Mouse (Mus musculus): ENCODE results near the gene Tbcb. TPM values are rescaled to one million over a fixed set of nuclear protein-coding genes. Genes with fewer than 3 reads are reported as not detected.
"Not testable (repeated sequence)": the region's sequence is repeated elsewhere in the genome, so short reads cannot be mapped to it uniquely, and the experiment has no call there.

Tbcb gene
- total and polyA plus RNA-seq, 2 experiments from 2014 or later, result 129 to 473 TPM

DNA sequence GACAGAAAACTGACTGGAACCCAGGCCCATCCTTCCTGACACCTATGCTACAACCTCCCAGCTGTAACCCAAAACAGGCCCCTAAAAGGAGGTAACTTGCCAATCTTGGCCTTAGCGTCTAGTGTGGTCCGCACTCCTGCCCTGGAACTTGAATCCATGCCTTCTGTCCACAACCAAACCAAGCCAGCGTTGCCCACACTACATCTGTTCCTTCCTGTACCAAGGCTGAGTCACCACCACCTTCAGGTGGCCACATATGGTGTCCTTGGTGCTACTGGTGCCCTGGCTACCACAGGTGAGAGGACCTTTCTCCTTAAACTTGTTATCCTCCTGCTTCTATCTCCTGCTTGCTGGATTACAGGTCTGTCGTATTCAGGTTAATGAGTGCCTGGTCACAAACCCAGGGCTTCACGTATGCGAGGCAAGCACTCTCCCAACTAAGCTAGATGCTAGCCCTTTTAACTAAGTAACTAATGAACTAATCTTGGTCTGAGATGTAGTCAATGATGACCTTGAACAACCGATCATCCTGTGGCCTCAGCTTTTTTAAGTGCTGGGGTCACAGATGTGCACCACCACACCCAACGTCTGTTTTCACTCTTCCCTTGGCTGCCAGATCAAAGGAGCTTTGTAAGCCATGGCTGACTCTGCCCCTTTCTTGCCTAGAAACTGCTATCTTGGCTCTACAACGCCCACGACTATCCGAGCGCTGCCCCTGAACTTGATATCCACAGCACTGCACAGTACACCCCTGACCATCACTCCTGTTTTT, 43.5 kb downstream of the Tbcb start:
- Histone ChIP-seq H3K4me2 (ENCODE audit: low read depth, low read length) (no peak overlapping the region), H3K9ac (replicated peaks; ENCODE audit: low read length) (no peak overlapping the region), H3K27ac (no peak overlapping the region), H3K27me3 (ENCODE audit: insufficient read depth, low read length) (no peaks in the 10 kb centered on the region), H3K9me3 (ENCODE audit: low read length) (no peaks in the 10 kb centered on the region), H3K4me3 (ENCODE audit: low read length) (no peak overlapping the region), H3K4me1 (ENCODE audit: insufficient read depth, low read length) (peaks cover 7% of the 10 kb centered on the region; the same call in 1 of the 2 replicates), H3K36me3 (ENCODE audit: insufficient read depth, low read length) (peaks cover 48% of the 10 kb centered on the region)
- ATAC-seq, result no peak
- 90% methylated on average over 12 of the region's 12 CpGs for WGBS
- TF ChIP-seq CTCF (IDR thresholded peaks at IDR 0.05; ENCODE audit: low read depth), result no peak
- DNase-seq (ENCODE audit: low spot score), result no peak

DNA sequence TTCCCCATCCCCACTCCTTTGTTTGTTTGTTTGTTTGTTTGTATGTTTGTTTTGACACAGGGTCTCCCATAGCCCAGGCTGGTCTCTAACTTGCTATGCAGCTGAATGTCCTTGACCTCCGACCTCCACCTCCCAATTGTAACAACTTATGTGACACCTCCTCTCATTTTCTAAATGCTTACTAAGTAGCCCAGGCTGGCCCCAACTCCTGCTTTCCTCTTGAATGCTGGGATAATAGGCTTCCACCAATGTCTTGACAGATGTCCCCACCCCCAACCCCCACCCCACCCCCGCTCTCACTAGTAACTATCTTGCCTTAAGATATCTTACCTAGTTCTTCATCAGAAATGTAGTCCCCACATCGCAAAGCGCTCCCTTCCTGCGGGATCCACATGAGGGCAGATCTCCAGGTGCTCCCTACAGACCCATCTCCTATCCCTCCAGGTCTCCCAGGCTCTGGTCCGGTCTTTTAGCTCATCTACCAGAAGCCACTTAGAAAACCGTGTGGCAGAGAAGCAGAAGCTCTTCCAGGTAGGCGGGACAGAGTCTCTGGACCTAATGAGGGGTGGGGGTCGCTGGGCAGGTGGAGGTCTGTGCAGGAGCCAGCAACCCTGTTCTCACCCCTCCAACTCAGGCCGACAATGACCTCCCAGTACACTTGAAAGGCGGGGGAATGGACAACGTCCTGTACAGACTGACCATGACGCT, 47.3 kb downstream of the Tbcb start:
- TF ChIP-seq CTCF (IDR thresholded peaks at IDR 0.05; ENCODE audit: low read depth), result no peak
- ATAC-seq (no peak), DNase-seq (ENCODE audit: low spot score) (peak; percentile 1)
- Histone ChIP-seq H3K27me3 (ENCODE audit: insufficient read depth, low read length) (no peaks in the 10 kb centered on the region), H3K27ac (no peak overlapping the region), H3K36me3 (ENCODE audit: insufficient read depth, low read length) (peaks cover 36% of the 10 kb centered on the region), H3K4me3 (ENCODE audit: low read length) (no peak overlapping the region), H3K4me1 (ENCODE audit: insufficient read depth, low read length) (peaks cover 3% of the 10 kb centered on the region; the same call in 1 of the 2 replicates), H3K9ac (replicated peaks; ENCODE audit: low read length) (no peak overlapping the region), H3K4me2 (ENCODE audit: low read depth, low read length) (no peak overlapping the region), H3K9me3 (ENCODE audit: low read length) (no peaks in the 10 kb centered on the region)
- 73% methylated on average over 13 of the region's 13 CpGs for WGBS

DNA sequence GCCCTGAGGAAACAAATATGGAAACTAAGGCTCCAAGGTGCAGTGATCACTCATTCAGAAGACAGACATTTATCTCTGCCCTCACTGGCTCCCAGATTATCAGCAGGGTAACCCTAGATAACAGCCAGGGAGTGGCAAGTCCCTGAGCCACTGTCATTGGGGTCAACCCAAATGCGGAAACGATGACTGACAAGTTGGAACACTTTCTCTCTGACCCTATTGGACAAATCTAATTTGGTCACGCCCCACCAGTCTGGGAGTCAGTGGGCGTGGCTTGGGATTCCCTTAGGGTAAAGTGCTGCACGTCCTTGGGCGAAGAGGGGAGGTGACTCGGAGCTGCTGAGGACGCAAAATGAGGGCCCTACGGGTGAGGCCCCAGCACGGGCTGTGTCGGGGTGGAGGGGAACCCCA, 48.2 kb downstream of the Tbcb start, which contains the start of gene Cox7a1:
Gene Cox7a1 (plus strand): TSS at position 266 of the 411 bp plus-strand sequence.
- ATAC-seq (peak; percentile 56), DNase-seq (ENCODE audit: low spot score) (peak; percentile 74)
- peaks cover 3% of the 10 kb centered on the region; the same call in 1 of the 2 replicates for H3K4me1 ChIP-seq (ENCODE audit: insufficient read depth, low read length)
- no peaks in the 10 kb centered on the region for H3K9me3 ChIP-seq (ENCODE audit: low read length)
- H3K4me2 ChIP-seq (ENCODE audit: low read depth, low read length), result peak within 1 kb of the TSS; percentile 50
- H3K4me3 ChIP-seq (ENCODE audit: low read length), result peak within 1 kb of the TSS; percentile 15
- H3K36me3 ChIP-seq (ENCODE audit: insufficient read depth, low read length), result peaks cover 34% of the 10 kb centered on the region
- H3K9ac ChIP-seq (replicated peaks; ENCODE audit: low read length), result no peak within 1 kb of the TSS
- no peaks in the 10 kb centered on the region for H3K27me3 ChIP-seq (ENCODE audit: insufficient read depth, low read length)
- TF ChIP-seq CTCF (IDR thresholded peaks at IDR 0.05; ENCODE audit: low read depth), result no peak
- 3% methylated on average over 11 of the region's 11 CpGs for WGBS
- H3K27ac ChIP-seq, result no peak within 1 kb of the TSS

DNA sequence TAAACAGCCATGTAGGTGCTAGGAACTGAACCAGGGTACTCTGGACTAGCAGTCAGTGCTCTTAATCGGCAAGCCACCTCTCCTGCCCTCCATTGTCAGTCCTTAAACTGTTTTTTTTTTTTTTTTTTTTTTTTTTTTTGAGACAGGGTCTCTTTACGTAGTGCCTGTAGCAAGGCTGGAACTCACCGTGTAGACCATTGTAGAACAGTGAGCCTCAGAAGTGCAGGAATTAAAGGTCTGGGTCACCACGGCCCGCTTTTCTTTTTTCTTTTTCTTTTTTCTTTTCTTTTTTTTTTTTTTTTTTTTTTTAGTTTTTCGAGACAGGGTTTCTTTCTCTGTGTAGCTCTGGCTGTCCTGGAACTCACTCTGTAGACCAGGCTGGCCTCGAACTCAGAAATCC, 48.9 kb downstream of the Tbcb start:
- not testable (repeated sequence) for H3K9me3 ChIP-seq (ENCODE audit: low read length); H3K4me3 ChIP-seq (ENCODE audit: low read length); H3K4me2 ChIP-seq (ENCODE audit: low read depth, low read length); H3K9ac ChIP-seq (replicated peaks; ENCODE audit: low read length); H3K27ac ChIP-seq; ATAC-seq; DNase-seq (ENCODE audit: low spot score); H3K4me1 ChIP-seq (ENCODE audit: insufficient read depth, low read length); H3K27me3 ChIP-seq (ENCODE audit: insufficient read depth, low read length)
- 72% methylated on average over 6 of the region's 7 CpGs for WGBS
- H3K36me3 ChIP-seq (ENCODE audit: insufficient read depth, low read length), result peaks cover 33% of the 10 kb centered on the region

DNA sequence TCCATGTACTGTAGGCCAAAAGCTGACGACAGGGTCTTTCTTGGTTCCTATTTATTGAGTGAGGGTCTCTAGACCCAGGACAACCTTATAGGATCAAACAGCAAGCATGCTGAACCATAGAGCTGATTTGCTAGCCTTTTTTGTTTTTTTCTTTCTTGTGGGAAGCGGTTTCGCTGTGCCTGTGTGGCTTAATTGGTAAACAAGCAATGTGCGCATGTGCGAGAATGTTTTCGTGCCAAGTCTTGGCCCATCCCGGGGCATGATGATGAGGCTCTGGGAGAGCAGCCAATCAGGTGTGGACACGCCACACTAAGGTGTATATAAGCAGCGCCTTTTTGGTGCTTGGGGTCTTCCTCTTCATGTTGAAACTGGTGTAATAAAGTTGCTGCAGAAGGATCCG, 50.1 kb downstream of the Tbcb start:
- not testable (repeated sequence) for H3K4me1 ChIP-seq (ENCODE audit: insufficient read depth, low read length); H3K4me2 ChIP-seq (ENCODE audit: low read depth, low read length); H3K9me3 ChIP-seq (ENCODE audit: low read length); DNase-seq (ENCODE audit: low spot score); H3K4me3 ChIP-seq (ENCODE audit: low read length); H3K27me3 ChIP-seq (ENCODE audit: insufficient read depth, low read length); H3K9ac ChIP-seq (replicated peaks; ENCODE audit: low read length); ATAC-seq
- H3K36me3 ChIP-seq (ENCODE audit: insufficient read depth, low read length), result peaks cover 28% of the 10 kb centered on the region
- WGBS, result 90% methylated on average over 9 of the region's 10 CpGs
- peak overlapping the region; percentile 43; the same call in 1 of the 2 replicates for H3K27ac ChIP-seq

DNA sequence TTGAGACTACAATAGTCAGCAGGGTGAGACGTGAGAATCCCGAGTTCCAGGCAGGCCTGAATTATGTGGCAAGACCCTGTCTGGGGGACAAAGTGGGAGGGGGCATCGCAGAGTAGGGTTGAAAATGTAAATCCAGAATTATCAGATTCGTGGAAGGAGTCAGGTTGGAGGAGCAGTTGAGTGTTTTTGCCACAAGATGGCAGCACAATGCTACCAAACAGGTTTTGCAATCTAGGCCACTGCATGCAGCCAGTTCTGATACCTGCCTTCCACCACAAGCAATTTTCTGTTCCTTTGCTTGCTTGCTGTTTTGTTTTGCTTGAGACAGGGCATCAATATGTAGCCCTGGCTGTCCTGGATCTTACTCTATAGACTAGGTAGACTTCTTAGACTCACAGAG, 50.8 kb downstream of the Tbcb start:
- peak overlapping the region; percentile 43; the same call in 1 of the 2 replicates for H3K27ac ChIP-seq
- WGBS, result 1% methylated on average over 4 of the region's 4 CpGs
- H3K9ac ChIP-seq (replicated peaks; ENCODE audit: low read length), result no peak overlapping the region
- no peaks in the 10 kb centered on the region for H3K27me3 ChIP-seq (ENCODE audit: insufficient read depth, low read length)
- H3K4me1 ChIP-seq (ENCODE audit: insufficient read depth, low read length), result peaks cover 3% of the 10 kb centered on the region; the same call in 1 of the 2 replicates
- peaks cover 28% of the 10 kb centered on the region for H3K36me3 ChIP-seq (ENCODE audit: insufficient read depth, low read length)
- H3K4me3 ChIP-seq (ENCODE audit: low read length), result no peak overlapping the region
- no peak overlapping the region for H3K4me2 ChIP-seq (ENCODE audit: low read depth, low read length)
- peak; percentile 90 for TF ChIP-seq CTCF (IDR thresholded peaks at IDR 0.05; ENCODE audit: low read depth)
- peak; percentile 90 for DNase-seq (ENCODE audit: low spot score)
- peak; percentile 61; the same call in 1 of the 2 replicates for ATAC-seq
- H3K9me3 ChIP-seq (ENCODE audit: low read length), result no peaks in the 10 kb centered on the region
